Mouse (Mus musculus): ENCODE results near the gene Shox2.
A peak's percentile ranks its signal among the peaks of the same experiment; 100 is the strongest.

Gene Shox2

GRCm38 (mm10) chr3:66981706-66982105 is at the start of gene Shox2:
Gene Shox2 (minus strand): TSS chr3:66981771.
- DNase-seq (ENCODE audit: low spot score): no peak

DNA sequence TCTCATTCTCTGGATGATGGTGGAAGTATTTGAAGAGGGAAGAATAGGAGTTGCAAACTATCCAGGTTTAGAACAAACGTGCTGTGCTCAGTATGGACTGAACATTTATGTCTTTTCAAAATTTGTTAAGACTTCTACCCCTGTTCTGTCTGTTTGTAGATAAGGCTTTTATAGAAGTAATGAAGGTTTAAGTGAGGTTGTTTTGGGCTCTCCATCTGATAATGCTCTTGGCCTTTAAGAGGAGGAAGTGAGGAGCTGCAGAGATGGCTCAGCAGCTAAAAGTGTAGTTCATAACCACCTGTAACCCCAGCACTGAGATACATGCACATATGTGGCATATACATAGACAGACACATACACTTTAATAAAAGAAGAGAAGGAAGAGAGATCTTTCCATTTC is 15.2 kb upstream of the Shox2 start:
- no peak for DNase-seq (ENCODE audit: low spot score)

GRCm38 (mm10) chr3:66986287-66986560 is 4.7 kb upstream of the Shox2 start:
- no peak for DNase-seq (ENCODE audit: low spot score)

- peak; percentile 56 for DNase-seq (ENCODE audit: low spot score)
These were observed 4.1 kb upstream of the Shox2 start for GRCm38 (mm10) chr3:66985539-66986286.

DNA sequence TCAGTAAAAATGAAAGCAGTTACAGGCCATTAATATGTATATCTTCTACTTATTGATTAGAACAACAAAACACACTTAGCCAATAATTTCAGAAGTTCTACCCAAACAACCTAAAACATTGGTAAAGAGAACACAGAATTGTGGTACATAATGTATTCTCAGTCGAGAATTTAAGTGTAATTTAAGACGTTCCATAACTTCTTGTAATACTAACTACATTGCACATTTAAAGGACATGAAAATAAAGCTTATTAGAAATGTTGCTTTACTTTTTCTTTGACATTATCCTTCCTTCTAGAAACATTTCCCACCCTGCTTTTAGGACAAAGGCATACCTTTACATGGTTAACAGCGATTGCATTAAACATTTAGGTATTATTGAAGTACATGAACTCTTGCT is 1.9 kb upstream of the Shox2 start:
- DNase-seq (ENCODE audit: low spot score): no peak

GRCm38 (mm10) chr3:66982181-66982911 is 775 bp upstream of the Shox2 start:
- DNase-seq (ENCODE audit: low spot score): no peak

DNA sequence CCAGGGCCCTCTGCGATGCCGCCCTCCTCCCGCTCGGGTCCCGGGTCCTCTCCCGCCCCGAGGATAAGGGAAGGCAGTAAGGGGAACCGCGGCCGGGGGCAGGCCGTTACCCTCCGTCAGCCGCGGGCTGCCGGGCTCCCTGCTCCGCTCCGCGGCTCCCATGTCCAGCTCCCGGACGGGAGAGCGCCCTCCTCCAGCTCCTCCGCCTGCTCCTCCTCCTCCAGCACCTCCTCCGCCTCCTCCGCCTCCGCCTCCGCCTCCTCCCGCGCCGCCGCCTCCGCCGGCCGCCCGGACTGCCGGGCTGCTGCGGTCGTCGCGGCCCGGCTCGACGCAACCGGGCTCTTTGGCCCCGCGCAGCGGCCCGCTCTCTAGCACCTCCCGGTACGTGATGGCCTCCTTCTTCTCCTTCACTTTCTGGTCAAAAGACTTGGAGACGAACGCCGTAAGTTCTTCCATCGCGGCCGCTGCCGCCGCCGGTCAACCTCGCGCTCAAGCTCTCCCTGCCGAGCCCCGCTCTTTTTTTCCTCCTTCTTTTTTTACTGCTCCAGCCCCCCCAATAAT is 390 bp downstream of the Shox2 start, which contains the start of gene Rsrc1:
Rsrc1 (plus strand) TSS at position 290 of the 561 bp plus-strand sequence.
- no peak for DNase-seq (ENCODE audit: low spot score)

DNA sequence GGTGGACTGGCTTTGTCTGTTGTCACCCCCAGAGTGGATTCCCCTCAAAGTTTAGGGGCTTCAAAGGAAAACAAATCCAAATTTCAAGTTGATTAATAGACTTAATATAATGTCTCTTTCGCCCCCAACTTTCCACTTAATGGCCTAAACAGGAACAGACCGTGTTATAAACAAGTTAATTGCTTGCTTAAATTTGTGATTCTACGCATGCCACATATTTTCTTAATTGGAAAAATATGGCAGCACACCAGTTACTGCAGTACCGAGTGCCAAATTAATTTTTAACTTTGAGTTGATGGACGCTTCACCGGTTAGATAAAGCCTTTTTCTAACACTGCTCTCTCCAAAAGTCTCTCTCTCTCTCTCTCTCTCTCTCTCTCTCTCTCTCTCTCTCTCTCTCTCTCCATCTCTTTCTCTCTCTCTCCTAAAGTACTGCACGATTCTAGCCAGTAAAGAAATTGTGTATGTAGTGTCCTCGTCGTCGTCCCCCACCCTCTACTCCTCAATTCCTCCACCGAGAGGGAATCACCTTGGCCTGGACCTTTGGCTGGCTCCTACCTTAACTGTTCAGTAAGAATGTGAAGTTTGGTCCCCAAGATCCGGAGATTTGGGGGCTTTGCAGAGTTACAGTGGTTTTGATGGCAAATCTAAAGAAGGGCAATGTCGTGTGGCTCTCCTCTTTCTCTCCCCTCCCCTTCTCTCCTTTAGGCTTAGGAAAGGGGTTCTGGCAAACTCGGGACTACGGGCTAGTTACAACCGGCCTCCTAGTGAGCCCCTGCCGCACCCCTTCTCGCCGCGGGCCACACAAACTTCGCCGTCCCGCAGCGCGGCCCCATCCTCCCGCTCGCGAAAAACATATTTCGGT is 1.2 kb downstream of the Shox2 start:
- no peak for DNase-seq (ENCODE audit: low spot score)

GRCm38 (mm10) chr3:66979491-66979890 is 2.1 kb downstream of the Shox2 start:
- no peak for DNase-seq (ENCODE audit: low spot score)

GRCm38 (mm10) chr3:66978457-66979381 is 2.9 kb downstream of the Shox2 start:
- DNase-seq (ENCODE audit: low spot score): no peak

GRCm38 (mm10) chr3:66977811-66978456 is 3.6 kb downstream of the Shox2 start:
- no peak for DNase-seq (ENCODE audit: low spot score)

DNA sequence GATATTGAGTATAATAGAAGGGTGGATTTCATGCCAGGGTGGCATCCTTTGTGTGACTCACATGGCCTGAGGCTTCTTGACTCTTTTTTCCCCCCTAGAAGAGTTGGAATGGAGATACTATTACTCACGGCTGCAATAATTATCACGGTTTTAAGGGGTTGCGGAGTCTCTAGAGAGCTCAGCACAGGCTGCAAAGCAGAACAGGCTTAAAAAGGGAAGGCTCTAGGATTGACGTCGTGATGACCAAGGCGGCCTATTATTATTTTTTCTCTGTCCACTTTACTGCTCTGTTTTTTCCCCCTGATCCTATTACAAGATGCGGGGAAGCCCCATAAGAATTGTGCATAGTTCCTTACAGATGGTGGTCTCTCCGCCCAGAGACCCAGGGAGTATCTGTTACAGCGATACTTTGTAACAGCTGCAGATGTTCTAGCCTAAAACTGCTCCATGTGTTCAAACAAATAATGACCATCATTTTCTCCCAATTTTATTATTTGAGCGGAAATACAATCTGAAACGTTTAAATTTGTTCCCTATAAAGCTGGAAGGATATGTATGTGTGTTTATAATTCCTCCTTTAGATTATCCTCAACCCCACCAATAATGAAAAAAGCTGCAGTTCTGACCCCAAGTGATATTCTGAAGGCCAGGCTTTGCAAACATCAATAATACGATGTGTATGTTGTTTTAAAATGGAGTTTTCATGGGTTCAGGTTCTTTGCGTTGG is 4.5 kb downstream of the Shox2 start:
- no peak for DNase-seq (ENCODE audit: low spot score)

- DNase-seq (ENCODE audit: low spot score): no peak
These were observed 7.1 kb downstream of the Shox2 start for GRCm38 (mm10) chr3:66974501-66974900.

DNA sequence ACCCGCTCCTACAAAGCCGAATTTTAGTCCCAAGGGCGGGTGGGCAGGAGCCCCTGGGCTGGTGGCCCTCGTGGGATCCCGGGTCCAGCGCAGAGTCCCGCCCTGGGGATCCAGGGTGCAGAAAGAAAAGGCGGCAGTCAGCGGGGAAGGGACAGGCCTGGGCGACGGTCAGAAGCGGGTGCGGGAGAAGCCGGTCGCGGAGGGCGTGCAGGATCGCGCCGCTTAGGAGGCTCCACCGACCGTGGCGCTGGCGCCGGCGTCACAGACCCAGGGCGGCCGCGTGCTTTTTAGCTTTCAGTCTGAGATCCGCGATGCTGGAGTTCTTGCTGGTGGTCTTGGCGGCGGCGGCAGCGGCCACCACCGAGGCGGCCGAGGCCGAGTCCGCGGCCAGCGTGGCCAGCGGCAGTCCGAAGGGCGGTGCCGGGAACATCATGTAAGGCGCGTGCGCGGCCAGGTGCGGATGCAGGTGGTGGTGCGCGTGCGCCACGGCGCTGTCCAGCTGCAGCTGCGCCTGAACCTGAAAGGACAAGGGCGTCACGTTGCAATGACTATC is 8.1 kb downstream of the Shox2 start:
- DNase-seq (ENCODE audit: low spot score): no peak

DNA sequence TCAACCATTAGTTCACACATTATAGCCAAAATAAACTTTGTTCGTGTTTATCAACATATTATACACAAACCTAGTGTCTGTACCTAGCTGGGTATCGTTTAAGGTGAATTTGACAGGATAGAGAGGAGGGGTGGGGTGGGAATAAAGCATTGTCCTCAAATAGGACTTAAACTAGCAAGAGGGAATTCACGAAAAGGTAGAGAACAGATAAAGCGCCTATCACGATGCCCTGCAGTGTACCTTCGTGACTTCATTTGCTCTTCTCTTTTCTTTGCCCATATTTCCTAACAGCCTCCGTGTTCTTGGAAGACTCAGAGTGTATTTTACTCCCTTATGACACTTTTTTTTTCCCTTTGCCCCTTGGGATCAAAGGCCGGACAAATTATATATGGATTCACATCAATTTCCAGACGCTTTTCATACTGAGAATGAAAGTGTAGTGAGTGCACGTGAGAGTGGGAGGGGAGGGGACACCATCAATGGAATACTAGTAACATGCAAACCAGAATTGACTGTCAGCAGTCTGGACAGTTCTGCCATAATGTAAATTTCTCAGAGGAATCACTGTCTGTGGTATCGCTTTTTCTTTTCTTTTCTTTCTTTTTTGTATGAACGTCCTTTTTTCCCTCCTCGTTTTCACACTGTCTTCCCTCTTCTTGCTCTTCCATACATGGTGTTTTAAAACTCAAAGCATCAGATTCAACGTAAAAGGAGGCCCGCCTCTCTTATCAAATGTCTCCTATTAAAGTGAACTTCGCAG is 9.2 kb downstream of the Shox2 start:
- DNase-seq (ENCODE audit: low spot score): no peak

- no peak for DNase-seq (ENCODE audit: low spot score)
These were observed 10.8 kb downstream of the Shox2 start for GRCm38 (mm10) chr3:66970661-66971331.

DNA sequence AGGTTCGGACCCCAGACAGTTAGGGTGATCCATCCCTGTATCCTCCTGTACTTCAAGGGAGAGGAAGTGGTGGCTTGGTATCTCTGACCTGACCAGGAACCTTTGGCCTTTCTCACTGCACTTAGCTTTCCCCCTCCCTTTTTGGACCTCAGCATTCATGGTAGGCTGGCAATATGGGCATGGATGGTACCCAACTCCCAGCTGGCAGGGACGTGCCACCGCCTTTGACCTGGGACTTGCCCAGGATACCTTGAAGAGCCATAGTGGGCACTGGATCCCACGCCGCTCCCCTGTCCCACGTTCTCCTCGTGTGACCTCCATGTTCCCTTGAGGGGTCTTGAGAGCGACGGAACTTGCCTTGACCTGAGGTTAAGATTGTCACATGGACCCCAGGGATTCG is 11.3 kb downstream of the Shox2 start:
- no peak for DNase-seq (ENCODE audit: low spot score)

DNA sequence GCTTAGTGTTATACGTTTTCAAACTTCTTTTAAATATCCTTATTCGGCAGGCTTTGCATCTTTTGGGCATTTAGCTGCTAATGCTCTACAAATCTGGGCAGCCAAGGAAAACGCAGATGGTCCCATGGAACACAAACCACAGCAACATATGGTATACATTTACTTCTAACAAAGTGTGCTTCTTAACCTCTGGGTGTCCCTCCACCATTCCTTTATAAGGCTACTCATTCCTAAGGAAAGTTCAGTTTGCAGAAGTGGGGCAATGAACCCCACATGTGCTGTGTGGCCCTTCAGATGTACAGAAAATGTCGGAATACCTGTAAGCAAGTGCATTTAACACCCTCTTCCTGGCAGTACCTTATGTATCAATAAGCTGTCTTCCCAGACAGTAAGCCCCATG is 14.1 kb downstream of the Shox2 start:
- DNase-seq (ENCODE audit: low spot score): no peak

- DNase-seq (ENCODE audit: low spot score): no peak
These were observed 16.7 kb downstream of the Shox2 start for GRCm38 (mm10) chr3:66964884-66965283.

Measured in c-Kit-positive CD71-positive TER-119-positive erythroid progenitor cells, embryonic 14.5 days (primary cell).